Mouse (Mus musculus) heart, adult 2 months (tissue): ENCODE results near the gene Capn5. TPM values are rescaled to one million over a fixed set of nuclear protein-coding genes. Genes with fewer than 3 reads are reported as not detected.

Source experiments
- DNase-seq, 2 experiments: peaks; one replicate each; pipeline ENCODE4 v3.0.0; 2021
- H3K27ac ChIP-seq: fragments of 200-600 bp; 2 replicates; pipeline ENCODE4 v1.8.1; 2022
- H3K27me3 ChIP-seq: fragments of 200-500 bp; 2 replicates; pipeline ENCODE4 v1.6.1; 2012; ENCODE audit warnings: mild to moderate bottlenecking, low read length, inconsistent platforms, mixed read lengths; ENCODE audit not compliant: control insufficient read depth, insufficient read depth
- H3K36me3 ChIP-seq: fragments of 200-500 bp; 2 replicates; pipeline ENCODE4 v1.6.1; 2012; ENCODE audit warnings: low read length, inconsistent platforms; ENCODE audit not compliant: control insufficient read depth, insufficient read depth
- H3K4me1 ChIP-seq: fragments of 200-500 bp; 2 replicates; pipeline ENCODE4 v1.6.1; 2011; ENCODE audit warnings: low read length; ENCODE audit not compliant: control insufficient read depth, insufficient read depth
- H3K4me3 ChIP-seq: fragments of 200-600 bp; 2 replicates; pipeline ENCODE4 v1.8.1; 2022
- H3K79me2 ChIP-seq: fragments of 200-500 bp; replicated peaks from 2 replicates; pipeline ENCODE4 v1.6.1; 2012; ENCODE audit warnings: mild to moderate bottlenecking, inconsistent platforms, low read length, moderate library complexity, mixed read lengths; ENCODE audit not compliant: control insufficient read depth, insufficient read depth
- H3K9ac ChIP-seq: fragments of 200-500 bp; 2 replicates; pipeline ENCODE4 v1.6.1; 2012; ENCODE audit warnings: low read depth, mild to moderate bottlenecking, control low read depth, inconsistent platforms, low read length, mixed read lengths
- CTCF ChIP-seq: fragments of 200-600 bp; IDR thresholded peaks from 2 replicates; pipeline ENCODE4 v1.8.1; 2022; ENCODE audit warnings: antibody characterized with exemption, mild to moderate bottlenecking, moderate library complexity
- EP300 ChIP-seq: fragments of 200-500 bp; IDR thresholded peaks from 2 replicates; pipeline ENCODE4 v1.6.1; 2011; ENCODE audit warnings: low read depth, low read length, control low read depth; ENCODE audit not compliant: insufficient read depth
- POLR2A ChIP-seq: fragments of 200-500 bp; IDR thresholded peaks from 2 replicates; pipeline ENCODE4 v1.6.1; 2011; ENCODE audit warnings: mild to moderate bottlenecking, low read depth, low read length, control low read depth; ENCODE audit not compliant: insufficient read depth
- WGBS: fragments of 180-500 bp; shearing (Covaris S2); methylation state at CpG from one replicate; pipeline ENCODE4 v1.1.7; 2018; 5-methylcytosine and 5-hydroxymethylcytosine counted together
- intact Hi-C: fragments of 180-260 bp; cut with DNase I; formaldehyde crosslinking; loops from one replicate; pipeline ENCODE4 v1.15.1; 2025
- polyA plus RNA-seq: library from polyadenylated mRNA; depleted of rRNA; stranded (reverse); fragments of >200 nt; gene quantifications from 2 replicates; pipeline ENCODE4 v1.2.3, GENCODE M21; 2012
- total RNA-seq, 2 experiments: library from RNA; stranded (reverse); gene quantifications; 2 replicates each; pipeline ENCODE4 v1.2.3; 2021

Gene Capn5
- total and polyA plus RNA-seq, 3 experiments, result 1.8 to 3.7 (median 2.4) TPM

DNA sequence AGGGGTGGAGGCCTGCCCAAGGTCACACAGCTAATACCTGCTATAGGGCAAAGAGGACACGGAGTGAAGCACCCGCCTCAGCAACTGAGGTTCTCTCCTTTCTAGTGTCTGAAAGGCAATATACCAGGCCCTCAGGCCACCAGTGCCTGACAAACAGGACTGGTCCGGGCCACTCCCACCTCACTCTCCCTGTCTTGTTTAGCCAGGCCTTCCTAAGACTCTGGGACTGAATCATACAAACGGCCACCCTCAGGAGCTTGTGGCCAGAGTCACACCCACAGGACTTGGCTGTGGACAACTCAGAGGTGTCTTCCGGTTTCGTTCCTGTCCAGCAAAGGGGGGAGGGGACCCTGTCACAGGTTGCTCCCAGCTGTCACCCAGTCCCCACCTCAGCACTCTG lies 15.8 kb downstream of the Capn5 start:
- no peak for DNase-seq
- no peaks in the 10 kb centered on the region for H3K79me2 ChIP-seq
- TF ChIP-seq EP300, result no peak
- TF ChIP-seq POLR2A, result no peak
- no peak for TF ChIP-seq CTCF
- H3K27ac ChIP-seq, result no peak overlapping the region
- H3K9ac ChIP-seq, result no peak overlapping the region
- peaks cover 6% of the 10 kb centered on the region for H3K4me1 ChIP-seq
- H3K27me3 ChIP-seq, result no peaks in the 10 kb centered on the region
- no peak overlapping the region for H3K4me3 ChIP-seq
- 70% methylated on average over 6 of the region's 6 CpGs for WGBS
- no peaks in the 10 kb centered on the region for H3K36me3 ChIP-seq
- intact Hi-C loops, result no loop called here

DNA sequence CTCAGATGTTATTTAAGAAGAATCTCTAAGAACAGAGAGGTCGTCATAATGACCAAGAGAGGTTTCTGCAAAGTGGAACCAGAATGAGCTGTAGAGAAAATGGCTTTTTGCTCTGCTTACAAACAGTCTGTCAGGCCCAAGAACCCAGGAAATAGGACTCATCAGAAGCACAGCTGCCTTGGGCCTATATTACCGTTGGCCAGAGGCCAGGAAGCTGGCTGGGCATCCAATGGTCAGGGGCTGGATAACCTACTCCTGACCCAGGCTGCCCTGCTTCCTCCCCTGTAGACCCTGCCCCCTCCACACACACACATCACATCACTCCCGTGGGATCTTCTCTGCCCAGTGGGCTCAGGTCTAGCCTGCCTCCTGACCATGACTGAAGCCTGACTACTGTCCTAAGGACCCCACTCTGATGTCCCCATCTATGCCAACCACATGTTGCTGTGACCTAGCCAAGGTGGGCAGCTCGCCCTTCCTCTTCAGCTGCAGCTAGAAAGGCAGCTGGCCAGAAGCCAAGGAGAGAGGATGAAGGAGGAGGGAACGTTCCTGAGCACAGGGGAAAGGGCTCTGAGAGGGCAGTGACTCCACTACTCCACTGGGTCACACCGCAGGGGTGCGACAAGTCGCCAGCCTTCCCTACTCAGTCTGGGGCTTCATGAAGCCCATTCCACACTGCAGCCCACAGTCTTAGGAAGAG lies 17.9 kb downstream of the Capn5 start:
- intact Hi-C loops, result no loop called here
- no peak overlapping the region for H3K9ac ChIP-seq
- no peak for DNase-seq

DNA sequence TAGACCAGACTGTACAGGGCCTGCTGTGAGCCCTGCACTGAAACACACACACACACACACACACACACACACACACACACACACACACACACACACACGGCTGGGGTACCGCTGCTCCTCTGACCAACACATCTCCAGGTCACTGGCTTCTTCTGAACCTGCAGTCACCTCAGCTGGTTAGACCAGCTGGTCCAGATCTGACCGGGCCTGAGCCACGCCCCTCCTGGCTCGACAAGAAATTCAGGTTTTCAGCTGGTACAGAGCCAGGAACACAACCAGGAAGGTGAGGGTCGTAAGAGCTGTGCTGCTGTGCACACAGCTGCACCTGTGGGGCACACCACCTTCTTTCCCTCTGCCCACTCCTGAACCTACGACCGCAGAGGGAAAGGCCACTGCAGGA lies 19.6 kb downstream of the Capn5 start:
- Histone ChIP-seq H3K9ac (no peak overlapping the region), H3K36me3 (no peaks in the 10 kb centered on the region), H3K27ac (no peak overlapping the region), H3K4me3 (no peak overlapping the region), H3K79me2 (no peaks in the 10 kb centered on the region), H3K4me1 (peaks cover 10% of the 10 kb centered on the region), H3K27me3 (no peaks in the 10 kb centered on the region)
- no peak for TF ChIP-seq EP300
- intact Hi-C loops, result loop anchor here (10.0 kb wide), 1 partner anchor 276 kb away; no protein-coding TSS in a partner anchor
- WGBS, result 78% methylated on average over 7 of the region's 8 CpGs
- DNase-seq, result no peak

More for the DNA sequence above, 17.9 kb downstream of the Capn5 start:
- WGBS, result 34% methylated on average over 8 of the region's 8 CpGs
- TF ChIP-seq EP300, result no peak
- no peak for TF ChIP-seq POLR2A
- TF ChIP-seq CTCF, result no peak
- no peaks in the 10 kb centered on the region for H3K36me3 ChIP-seq
- peaks cover 10% of the 10 kb centered on the region for H3K4me1 ChIP-seq
- H3K27me3 ChIP-seq, result no peaks in the 10 kb centered on the region
- H3K79me2 ChIP-seq, result no peaks in the 10 kb centered on the region
- H3K27ac ChIP-seq, result no peak overlapping the region
- H3K4me3 ChIP-seq, result no peak overlapping the region

DNA sequence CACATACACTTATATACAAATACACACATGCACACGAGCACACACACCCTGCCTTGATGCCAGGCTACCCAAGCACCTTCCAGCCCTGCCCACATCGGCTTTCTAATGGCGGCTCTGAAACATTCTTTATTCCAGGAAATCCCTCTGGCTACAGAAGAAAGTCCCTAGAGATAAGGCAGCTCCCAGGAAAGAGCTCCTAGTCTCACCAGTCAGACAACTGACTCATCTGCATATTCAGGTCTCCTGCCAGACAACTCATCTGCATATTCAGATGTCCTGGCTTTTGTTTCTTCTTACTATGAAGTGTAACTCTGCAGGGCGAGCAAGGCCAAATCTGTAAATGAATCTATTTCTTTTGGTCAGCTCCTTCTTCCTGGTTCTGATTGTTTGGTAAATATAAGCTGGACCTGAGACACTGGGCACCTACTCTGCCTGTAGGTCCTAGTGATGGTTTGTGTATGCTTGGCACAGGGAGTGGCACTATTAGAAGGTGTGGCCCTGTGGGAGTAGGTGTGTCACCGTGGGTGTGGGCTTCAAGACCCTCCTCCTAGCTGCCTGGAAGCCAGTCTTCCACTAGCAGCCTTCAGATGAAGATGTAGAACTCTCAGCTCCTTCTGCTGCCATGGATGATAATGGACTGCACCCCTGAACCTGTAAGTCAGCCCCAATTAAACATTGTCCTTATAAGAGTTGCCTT lies 20.3 kb downstream of the Capn5 start:
- 65% methylated on average over 5 of the region's 5 CpGs for WGBS
- no peaks in the 10 kb centered on the region for H3K27me3 ChIP-seq
- H3K36me3 ChIP-seq, result no peaks in the 10 kb centered on the region
- peaks cover 12% of the 10 kb centered on the region for H3K4me1 ChIP-seq
- no peaks in the 10 kb centered on the region for H3K79me2 ChIP-seq
- no peak overlapping the region for H3K27ac ChIP-seq
- H3K9ac ChIP-seq, result no peak overlapping the region
- no peak overlapping the region for H3K4me3 ChIP-seq
- intact Hi-C loops, result loop anchor here (10.0 kb wide), 1 partner anchor 277 kb away; no protein-coding TSS in a partner anchor
- DNase-seq, result no peak
- TF ChIP-seq CTCF (no peak), EP300 (no peak), POLR2A (no peak)

DNA sequence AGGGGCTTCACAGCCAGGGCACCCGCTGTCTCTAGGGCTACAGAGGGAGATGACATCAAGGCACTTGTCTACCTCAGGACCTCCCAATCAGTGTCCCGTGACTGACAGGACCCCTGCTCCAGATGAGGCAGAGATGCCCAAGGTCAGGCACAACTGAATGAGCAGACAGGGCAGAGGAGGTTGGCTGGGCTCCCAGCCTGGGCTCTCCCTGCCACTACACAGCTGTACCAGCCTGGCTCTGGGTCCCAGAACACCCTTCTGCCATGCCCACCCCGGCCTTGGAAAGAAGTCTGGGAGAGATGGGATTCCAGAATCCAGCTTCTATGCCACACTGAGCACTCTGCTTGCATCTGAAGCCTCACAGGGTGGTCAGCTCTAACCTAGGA lies 21.8 kb downstream of the Capn5 start:
- no peak for DNase-seq
- peaks cover 12% of the 10 kb centered on the region for H3K4me1 ChIP-seq

DNA sequence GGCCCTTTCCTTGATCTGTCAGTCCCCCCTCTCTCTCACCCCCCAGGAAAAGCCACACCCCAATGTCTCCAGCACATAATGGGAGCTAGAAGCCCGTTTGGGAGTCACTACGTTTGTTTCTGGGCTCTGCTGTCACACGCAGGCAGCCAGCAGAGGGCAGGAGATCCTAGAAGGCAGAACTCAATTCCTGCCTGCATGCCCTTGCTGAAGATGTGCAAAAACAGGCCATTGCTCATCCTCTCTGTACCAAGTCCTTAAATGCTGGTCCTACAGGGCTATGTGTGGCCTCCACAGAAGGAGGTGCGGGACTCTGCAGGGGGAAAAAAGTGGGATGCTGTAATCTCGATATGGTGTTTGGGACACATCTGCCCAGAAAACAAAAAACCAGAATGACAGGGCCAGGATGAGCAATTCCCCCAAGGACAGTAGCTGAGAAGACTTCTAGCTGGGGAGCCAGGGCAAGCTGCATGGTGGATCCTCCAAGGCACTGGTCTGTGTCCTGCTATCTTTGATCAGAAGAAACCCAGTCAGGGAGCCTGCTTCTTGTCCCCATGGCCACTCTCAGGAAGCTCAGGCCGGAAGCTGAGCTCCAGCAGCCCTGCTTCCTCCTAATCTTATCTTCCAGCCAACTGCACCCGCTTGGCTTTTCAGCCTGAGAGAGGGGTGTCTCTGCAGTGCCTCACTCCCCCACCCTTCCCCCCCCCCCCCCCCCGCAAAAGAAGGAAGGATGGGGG lies 22.4 kb downstream of the Capn5 start:
- TF ChIP-seq EP300 (peak; percentile 77; the same call in 1 of the 2 replicates), CTCF (peak; percentile 81), POLR2A (no peak)
- H3K9ac ChIP-seq, result no peak overlapping the region
- peaks cover 12% of the 10 kb centered on the region for H3K4me1 ChIP-seq
- H3K4me3 ChIP-seq, result no peak overlapping the region
- H3K36me3 ChIP-seq, result no peaks in the 10 kb centered on the region
- H3K27ac ChIP-seq, result no peak overlapping the region
- intact Hi-C loops, result loop anchor here (1.0 to 10.0 kb wide), 3 partner anchors 37 to 279 kb away; no protein-coding TSS in a partner anchor
- 12% methylated on average over 7 of the region's 8 CpGs for WGBS
- H3K27me3 ChIP-seq, result no peaks in the 10 kb centered on the region
- H3K79me2 ChIP-seq, result no peaks in the 10 kb centered on the region
- DNase-seq, result peak; percentile 75 to 79

More for the DNA sequence above, 21.8 kb downstream of the Capn5 start:
- Histone ChIP-seq H3K27ac (no peak overlapping the region), H3K4me3 (no peak overlapping the region), H3K36me3 (no peaks in the 10 kb centered on the region), H3K27me3 (no peaks in the 10 kb centered on the region), H3K9ac (no peak overlapping the region), H3K79me2 (no peaks in the 10 kb centered on the region)
- TF ChIP-seq POLR2A, result no peak
- no peak for TF ChIP-seq CTCF
- TF ChIP-seq EP300, result no peak
- intact Hi-C loops, result loop anchor here (10.0 kb wide), 1 partner anchor 279 kb away; no protein-coding TSS in a partner anchor
- WGBS, result 27% methylated on average over 3 of the region's 3 CpGs
